Mouse (Mus musculus) regulatory T cell (primary cell): ENCODE results near the gene Gm26566.
"Not testable (repeated sequence)": the region's sequence is repeated elsewhere in the genome, so short reads cannot be mapped to it uniquely, and the experiment has no call there.

ENCODE experiments used
- in situ Hi-C: fragments of 300-600 bp; cut with MboI, MseI; formaldehyde crosslinking; loops from one replicate; pipeline ENCODE4 v1.15.1; 2025; ENCODE audit warnings: high pct_unique_total_duplicates

Gm26566 gene

DNA sequence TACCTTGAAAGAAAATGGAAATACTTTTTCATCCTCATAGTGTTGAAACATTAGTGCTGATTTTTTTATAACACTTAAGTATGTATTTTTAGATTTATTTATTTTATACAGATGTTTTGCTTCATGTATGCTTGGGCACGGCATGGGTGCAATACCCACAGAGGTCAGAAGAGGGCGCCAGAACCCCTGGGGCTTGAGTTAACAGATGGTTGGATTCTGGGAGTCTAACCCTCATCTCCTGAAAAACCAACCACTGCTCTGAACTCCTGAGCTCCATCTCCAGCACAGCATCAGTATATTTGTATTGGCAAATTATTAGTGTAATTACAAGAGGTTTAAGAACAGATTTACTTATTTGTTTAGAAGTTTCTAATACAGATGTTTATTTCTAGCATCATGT, 16.9 kb downstream of the Gm26566 start:
- in situ Hi-C loops, result no loop called here

DNA sequence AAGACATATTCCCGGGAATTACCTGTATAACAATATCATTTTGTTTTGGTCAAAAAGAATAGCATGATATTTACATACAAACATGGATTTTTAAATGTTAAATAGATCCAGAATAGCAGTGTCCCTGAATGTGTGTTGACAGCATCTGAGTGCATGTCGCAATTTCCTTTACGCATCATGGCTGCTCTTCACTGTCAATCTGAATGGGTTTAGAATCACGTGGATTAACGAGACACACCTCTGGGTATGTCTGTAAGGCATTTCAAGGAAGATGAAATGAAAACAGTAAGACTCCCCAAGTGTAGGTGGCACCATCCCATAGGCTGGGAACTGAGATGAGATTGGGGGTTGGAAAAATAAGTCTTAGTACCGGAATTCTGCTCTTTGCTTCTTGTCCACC, 17.4 kb downstream of the Gm26566 start:
- in situ Hi-C loops, result no loop called here

DNA sequence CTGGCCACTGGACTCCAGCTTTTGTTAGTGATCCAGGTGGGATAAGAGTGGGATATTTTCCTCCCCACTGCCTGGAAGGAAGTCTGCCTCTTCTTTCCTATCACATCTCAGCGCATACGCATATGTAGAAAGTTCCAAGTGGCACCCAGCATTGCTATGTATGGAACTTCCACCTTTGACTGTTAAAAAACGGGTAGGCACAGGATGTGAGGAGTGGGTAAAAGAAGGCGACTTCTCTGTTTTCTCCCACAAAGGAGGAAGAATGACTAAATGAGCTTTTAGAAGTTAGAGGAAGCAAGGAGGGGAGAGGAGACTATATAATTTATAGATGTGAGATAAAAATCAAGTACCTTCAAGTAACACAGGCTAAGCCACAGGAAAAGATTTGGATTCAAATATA, 19.8 kb downstream of the Gm26566 start:
- in situ Hi-C loops, result loop anchor here (5.0 kb wide), 1 partner anchor 41 kb away; the partner anchor contains the start of gene Ifnz

DNA sequence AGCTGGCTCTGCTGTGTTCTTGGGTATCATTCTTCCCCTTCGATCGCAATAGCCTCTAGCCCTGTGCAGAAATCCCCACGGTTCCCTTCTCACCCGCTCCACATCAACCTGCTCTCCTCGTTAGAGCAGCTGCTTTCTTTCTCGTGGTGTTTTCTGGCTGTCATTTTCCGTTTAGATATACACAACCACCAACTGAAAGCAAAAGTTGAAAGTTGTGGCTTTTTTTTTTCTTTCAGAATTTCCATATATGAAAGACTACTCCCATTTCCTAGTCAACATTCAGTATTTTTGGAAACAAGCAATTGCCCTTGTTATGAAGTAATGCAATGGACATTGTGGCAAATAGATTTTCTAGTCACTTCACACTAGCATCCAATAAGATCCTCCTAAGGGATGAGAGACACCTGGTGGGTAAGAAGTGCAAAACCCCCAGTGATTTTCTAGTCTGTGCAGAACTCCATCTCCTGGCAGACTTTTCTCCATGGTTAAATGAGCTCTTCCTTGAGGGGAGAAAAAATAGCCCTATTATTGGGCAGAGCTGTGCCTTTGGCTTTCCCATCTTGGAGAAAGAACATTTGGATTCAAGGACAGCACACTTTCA, 21.3 kb downstream of the Gm26566 start:
- in situ Hi-C loops, result loop anchor here (5.0 kb wide), 1 partner anchor 39 kb away; the partner anchor contains the start of gene Ifnz

DNA sequence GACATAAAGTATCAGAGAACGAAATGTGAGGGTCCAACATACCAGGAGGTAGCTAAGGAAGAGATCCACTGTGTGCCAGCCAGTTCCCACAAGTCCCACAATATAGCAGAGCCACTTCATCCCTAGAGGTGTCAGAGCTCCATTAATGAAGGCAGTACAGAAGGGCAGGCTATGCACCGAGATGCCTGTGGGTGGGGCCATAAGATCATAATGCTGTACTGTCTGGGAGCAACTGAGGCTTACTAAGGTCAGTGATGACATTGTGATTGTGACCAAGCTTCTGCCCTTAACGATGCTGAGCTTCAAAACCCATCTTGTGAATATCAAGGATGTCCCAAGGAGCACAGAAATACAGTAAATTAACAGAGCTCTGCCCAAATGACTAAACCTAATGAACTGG, 22.6 kb downstream of the Gm26566 start:
- in situ Hi-C loops, result loop anchor here (5.0 kb wide), 1 partner anchor 38 kb away; the partner anchor contains the start of gene Ifnz

DNA sequence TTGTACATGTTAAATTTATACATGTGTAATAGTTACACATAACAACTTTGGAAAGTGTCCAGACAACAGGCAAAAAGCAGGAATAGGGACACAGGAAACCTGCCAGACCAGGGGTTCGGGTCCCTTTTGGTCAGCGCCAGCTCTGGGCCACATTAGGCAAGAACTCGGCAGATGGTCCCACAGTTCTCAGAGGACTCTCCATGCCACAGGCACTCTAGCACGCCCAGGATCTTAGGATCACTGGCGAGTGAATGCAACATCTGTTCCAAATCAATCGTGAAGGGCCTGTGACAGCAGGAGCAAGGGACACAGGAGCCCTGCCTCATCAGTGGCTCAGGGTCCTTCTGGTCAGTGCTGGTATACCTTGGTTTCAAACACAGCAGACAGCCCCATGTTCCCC, 28.3 kb downstream of the Gm26566 start:
- in situ Hi-C loops, result no loop called here

DNA sequence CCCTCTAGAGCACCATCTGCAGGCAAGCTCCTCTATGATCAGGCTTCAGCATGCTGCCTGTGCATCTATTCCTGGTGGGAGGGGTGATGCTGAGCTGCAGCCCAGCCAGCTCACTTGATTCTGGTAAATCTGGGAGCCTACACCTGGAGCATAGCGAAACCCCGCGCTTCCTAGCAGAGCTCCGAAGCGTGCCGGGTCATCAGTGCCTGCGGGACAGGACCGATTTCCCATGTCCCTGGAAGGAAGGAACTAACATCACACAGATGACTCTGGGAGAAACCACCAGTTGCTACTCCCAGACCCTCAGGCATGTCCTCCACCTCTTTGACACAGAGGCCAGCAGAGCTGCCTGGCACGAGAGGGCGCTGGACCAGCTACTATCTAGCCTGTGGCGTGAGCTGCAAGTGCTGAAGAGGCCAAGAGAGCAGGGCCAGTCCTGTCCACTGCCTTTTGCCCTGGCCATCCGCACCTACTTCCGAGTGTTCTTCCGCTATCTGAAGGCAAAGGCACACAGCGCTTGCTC, 33.3 kb downstream of the Gm26566 start, which contains the start of gene Gm13271:
Gene Gm13271 (plus strand): TSS at position 51 of the 523 bp plus-strand sequence.
- in situ Hi-C loops, result not testable (repeated sequence)

DNA sequence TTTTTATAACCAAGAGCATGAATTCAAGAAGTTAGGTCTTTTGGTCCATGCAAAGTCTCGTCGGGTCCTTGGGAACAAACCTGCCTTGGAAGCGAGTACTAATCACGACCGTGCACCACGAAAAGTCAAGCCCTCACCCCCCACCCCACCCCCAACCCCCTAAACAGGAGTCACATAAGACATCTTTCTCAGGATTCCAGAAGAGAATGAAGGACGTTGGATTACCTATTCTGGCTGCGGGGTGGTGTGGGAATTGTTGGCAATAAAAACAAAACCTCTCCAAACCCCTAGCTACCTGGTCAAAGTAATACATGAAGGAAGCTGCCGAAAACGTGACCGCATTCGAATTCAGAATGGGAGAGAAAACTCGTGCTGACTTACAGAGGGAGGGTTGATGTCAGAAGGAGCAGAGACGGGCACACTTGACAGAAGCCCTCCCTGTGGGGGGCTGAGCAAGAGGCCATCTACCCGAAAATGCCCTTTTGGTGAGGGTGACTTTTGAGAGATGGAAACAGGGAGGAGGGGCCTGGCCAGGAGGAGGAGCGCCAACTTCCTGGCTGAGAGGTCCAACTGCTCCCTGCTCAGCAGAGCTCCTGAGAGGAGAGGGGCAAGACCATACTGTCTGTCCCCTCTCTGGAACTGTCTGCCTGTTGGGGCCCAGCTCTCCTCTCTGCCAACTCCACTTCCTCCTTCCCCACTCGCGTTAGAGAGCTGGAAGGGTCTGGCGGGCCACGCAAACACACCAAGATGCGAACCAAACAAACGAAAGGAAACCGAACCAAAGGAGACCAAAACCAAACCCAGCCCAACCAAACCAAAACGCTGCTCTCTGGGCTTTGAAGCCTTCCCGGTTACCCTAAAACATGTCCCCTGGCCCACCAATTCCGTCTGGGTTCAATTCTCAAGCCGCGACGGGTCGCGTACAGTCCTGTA, 35.2 kb downstream of the Gm26566 start:
- in situ Hi-C loops, result not testable (repeated sequence)

DNA sequence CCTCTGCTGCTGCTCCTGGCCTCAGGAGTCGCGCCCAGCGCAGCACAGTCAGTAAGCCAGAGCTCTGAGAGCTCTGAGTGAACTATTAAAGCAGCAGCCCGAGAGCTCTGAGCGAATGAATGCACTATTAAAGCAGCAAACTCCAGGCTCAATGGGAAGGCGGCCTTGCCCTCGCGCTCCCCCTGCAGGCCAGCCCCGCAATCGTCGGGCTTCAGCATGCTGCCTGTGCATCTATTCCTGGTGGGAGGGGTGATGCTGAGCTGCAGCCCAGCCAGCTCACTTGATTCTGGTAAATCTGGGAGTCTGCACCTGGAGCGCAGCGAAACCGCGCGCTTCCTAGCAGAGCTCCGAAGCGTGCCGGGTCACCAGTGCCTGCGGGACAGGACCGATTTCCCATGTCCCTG, 36.0 kb downstream of the Gm26566 start:
- in situ Hi-C loops, result not testable (repeated sequence)

DNA sequence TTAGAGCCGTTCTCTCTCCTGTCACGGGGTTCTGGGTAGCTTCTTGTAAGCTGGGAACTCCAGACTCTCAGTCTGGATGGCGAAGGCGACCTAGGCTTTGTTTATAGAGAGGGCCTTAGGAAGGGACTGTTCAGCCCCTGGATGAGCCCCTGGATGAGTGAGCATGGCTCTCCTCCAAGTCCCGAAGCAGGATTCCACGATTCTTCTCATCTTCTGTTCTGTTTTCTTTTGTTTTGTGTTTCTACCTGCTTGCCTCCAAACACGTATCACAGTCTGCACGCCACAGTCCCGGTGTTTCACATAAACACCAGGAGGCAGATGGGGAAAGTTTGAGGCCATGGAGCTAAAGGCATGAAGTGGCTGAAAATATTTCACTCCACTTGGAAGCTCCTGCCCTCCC, 37.1 kb downstream of the Gm26566 start:
- in situ Hi-C loops, result not testable (repeated sequence)

DNA sequence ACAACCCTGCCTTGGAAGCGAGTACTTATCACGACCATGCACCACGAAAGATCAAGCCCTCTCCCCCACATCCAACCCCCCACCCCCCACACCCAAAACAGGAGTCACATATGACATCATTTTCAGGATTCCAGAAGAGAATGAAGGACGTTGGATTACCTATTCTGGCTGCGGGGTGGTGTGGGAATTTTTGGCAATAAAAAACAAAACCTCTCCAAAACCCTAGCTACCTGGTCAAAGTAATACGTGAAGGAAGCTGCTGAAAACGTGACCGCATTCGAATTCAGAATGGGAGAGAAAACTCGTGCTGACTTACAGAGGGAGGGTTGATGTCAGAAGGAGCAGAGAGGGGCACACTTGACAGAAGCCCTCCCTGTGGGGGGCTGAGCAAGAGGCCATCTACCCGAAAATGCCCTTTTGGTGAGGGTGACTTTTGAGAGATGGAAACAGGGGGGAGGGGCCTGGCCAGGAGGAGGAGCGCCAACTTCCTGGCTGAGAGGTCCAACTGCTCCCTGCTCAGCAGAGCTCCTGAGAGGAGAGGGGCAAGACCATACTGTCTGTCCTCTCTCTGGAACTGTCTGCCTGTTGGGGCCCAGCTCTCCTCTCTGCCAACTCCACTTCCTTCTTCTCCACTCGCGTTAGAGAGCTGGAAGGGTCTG, 38.1 kb downstream of the Gm26566 start, which contains the start of gene Gm13283:
Gene Gm13283 (plus strand): TSS at position 510 of the 659 bp plus-strand sequence.
- in situ Hi-C loops, result not testable (repeated sequence)

DNA sequence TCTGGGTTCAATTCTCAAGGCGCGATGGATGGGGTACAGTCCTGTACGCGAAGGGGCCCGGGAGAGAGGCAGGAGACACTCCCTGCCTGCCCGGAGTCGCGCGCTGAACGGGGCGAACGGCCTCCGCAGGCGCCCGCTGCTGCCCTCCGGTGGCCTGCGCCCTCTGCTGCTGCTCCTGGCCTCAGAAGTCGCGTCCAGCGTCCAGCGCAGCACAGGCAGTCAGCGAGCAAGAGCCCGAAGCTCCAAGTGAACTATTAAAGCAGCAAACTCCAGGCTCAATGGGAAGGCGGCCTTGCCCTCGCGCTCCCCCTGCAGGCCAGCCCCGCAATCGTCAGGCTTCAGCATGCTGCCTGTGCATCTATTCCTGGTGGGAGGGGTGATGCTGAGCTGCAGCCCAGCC, 38.8 kb downstream of the Gm26566 start:
- in situ Hi-C loops, result not testable (repeated sequence)

DNA sequence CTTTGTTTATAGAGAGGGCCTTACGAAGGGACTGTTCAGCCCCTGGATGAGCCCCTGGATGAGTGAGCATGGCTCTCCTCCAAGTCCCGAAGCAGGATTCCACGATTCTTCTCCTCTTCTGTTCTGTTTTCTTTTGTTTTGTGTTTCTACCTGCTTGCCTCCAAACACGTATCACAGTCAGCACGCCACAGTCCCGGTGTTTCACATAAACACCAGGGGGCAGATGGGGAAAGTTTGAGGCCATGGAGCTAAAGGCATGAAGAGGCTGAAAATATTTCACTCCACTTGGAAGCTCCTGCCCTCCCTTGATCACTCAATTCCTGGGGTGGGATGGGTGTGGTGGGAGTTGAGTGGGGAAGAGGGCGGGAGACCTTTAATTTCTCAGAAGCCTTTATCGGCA, 40.2 kb downstream of the Gm26566 start:
- in situ Hi-C loops, result not testable (repeated sequence)

DNA sequence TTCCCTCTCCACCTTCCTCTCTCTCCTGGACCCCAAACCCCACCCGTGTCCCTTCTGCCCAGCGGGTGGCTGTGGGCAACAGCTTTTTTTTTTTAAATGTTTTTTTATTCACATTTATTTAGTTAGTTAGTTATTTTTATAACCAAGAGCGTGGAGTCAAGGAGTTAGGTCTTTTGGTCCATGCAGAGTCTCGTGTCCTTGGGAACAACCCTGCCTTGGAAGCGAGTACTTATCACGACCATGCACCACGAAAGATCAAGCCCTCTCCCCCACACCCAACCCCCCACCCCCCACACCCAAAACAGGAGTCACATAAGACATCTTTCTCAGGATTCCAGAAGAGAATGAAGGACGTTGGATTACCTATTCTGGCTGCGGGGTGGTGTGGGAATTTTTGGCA, 40.7 kb downstream of the Gm26566 start:
- in situ Hi-C loops, result not testable (repeated sequence)

DNA sequence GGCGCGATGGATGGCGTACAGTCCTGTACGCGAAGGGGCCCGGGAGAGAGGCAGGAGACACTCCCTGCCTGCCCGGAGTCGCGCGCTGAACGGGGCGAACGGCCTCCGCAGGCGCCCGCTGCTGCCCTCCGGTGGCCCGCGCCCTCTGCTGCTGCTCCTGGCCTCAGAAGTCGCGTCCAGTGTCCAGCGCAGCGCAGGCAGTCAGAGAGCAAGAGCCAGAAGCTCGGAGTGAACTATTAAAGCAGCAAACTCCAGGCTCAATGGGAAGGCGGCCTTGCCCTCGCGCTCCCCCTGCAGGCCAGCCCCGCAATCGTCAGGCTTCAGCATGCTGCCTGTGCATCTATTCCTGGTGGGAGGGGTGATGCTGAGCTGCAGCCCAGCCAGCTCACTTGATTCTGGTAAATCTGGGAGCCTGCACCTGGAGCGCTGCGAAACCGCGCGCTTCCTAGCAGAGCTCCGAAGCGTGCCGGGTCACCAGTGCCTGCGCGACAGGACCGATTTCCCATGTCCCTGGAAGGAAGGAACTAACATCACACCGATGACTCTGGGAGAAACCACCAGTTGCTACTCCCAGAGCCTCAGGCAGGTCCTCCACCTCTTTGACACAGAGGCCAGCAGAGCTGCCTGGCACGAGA, 41.9 kb downstream of the Gm26566 start:
- in situ Hi-C loops, result not testable (repeated sequence)
